Mouse (Mus musculus): ENCODE measurements around the gene 2310009B15Rik. TPM values are rescaled to one million over a fixed set of nuclear protein-coding genes. Genes with fewer than 3 reads are reported as not detected.
"Not testable (repeated sequence)": the region's sequence is repeated elsewhere in the genome, so short reads cannot be mapped to it uniquely, and the experiment has no call there.

2310009B15Rik gene
- polyA plus RNA-seq (2014; fragmentation: Nextera tagmentation; extraction: Ambion mirVana): 54.2 and 61.7 TPM in 2 replicates

DNA sequence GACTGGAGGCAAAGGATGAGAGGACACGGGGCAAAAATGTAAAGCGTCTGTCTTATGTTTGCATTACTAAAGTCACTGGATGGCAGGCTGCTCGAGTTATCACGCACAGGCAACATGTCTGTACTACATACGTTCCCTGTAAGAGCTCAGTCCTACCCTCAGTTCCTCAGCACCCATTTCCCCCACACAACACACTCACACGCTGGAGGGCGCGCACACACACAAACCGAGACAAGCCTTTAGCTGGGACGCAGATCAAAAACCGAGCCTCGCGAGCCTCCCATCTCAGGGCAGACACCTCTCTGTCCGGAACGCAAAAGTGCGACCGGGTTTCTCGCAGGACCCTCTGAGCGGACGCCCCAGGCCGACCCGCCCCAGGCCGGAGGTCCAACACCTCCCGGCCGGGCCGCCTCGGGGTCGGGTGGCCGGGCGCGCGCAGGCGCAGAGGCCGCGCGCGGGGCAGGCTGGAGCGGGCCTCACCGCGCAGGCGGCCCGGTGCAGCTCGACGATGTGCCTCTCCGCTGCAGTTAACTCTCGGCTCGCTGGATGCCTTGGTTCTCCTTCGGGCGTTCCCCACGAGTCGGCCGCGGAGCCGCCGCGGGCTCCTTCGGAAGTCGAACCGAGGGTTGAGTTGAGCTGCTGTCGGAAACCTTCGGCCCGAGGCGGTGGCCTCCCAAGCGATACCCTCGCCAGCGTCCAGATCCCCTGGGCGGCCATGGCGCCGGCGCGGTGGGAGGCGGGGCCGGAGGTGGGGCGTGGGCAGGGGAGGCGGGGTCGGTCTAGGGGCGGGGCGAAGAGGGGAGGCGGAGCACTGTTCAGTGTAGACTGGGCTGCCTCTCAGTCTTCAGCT is at the start of gene 2310009B15Rik:
2310009B15Rik (minus strand) TSS at position 752 of the 850 bp plus-strand sequence.
- H3K36me3 ChIP-seq (ENCODE audit: insufficient read depth); H3K4me1 ChIP-seq (ENCODE audit: insufficient read depth); H3K9me3 ChIP-seq (ENCODE audit: low read depth, low read length); H3K27me3 ChIP-seq (ENCODE audit: insufficient read depth, low read length): not testable (repeated sequence)
- Histone ChIP-seq H3K4me2 (peak within 1 kb of the TSS; percentile 36), H3K9ac (peak within 1 kb of the TSS; percentile 41; the same call in 1 of the 2 replicates), H3K27ac (ENCODE audit: low read depth) (peak within 1 kb of the TSS; percentile 65; the same call in 1 of the 2 replicates), H3K4me3 (ENCODE audit: low read depth, low read length) (peak within 1 kb of the TSS; percentile 42)
- ATAC-seq (ENCODE audit: insufficient read depth) (peak; percentile 99), DNase-seq (peak; percentile 81)
- under 1% methylated on average over 39 of the region's 79 CpGs for WGBS

DNA sequence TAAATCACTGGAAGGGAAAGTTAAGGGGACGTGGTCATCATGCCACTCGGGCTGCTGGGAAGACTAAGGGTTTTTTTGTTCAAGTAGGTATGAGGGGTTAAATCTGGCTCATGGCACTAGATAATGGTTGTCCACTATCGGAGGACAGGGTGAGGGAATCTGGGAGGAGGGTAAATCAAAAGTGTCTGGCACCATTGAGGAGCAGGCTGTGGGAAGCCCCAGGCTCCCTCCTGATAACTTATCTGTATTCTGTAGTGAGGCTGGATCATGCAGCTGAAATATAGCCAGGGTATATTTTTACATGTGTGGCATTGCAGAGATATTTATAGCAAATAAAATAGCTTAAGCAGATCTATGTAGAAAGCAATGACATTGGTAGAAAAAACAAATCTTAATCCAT is 49.6 kb upstream of the 2310009B15Rik start:
- no peak overlapping the region for H3K9ac ChIP-seq
- no peak overlapping the region for H3K4me2 ChIP-seq
- no peaks in the 10 kb centered on the region for H3K27me3 ChIP-seq (ENCODE audit: insufficient read depth, low read length)
- 56% methylated on average over 3 of the region's 3 CpGs for whole genome bisulfite sequencing
- H3K9me3 ChIP-seq (ENCODE audit: low read depth, low read length): no peaks in the 10 kb centered on the region
- H3K4me1 ChIP-seq (ENCODE audit: insufficient read depth): no peaks in the 10 kb centered on the region
- no peaks in the 10 kb centered on the region for H3K36me3 ChIP-seq (ENCODE audit: insufficient read depth)
- no peak for ATAC-seq (ENCODE audit: insufficient read depth)
- no peak for DNase-seq
- no peak overlapping the region for H3K27ac ChIP-seq (ENCODE audit: low read depth)
- H3K4me3 ChIP-seq (ENCODE audit: low read depth, low read length): no peak overlapping the region
- no peak for TF ChIP-seq CTCF (IDR thresholded peaks at IDR 0.05; ENCODE audit: low read depth)

DNA sequence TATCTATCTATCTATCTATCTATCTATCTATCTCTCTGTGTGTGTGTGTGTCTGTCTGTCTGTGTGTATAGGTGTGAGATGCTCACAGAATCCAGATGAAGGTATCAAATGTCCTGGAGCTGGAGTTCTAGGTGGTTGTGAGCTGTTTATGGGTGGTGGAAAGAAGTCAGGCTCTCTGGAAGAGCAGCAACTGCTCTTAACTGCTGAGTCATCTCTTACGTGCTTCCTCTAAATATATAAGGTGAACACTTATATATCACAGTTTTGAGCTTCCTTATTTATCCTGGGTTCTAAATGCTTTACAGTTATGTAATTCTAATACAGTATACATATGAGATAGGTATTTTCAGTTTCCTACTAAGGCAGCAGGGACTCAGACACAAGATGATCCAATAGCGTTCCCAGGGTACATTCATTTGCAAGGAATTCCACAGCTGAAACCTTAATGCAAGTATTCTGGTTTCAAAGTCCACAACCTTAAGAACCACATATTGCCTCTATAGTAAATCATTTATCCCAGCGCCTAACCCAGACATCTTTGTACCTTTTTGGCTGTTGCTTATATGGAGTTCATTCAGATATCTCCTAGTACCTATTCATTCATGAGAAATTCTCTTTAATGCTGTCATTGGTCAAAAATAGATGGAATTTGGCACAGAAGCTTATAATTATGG is 48.6 kb upstream of the 2310009B15Rik start:
- Histone ChIP-seq H3K4me2 (no peak overlapping the region), H3K27ac (ENCODE audit: low read depth) (no peak overlapping the region), H3K9me3 (ENCODE audit: low read depth, low read length) (no peaks in the 10 kb centered on the region), H3K27me3 (ENCODE audit: insufficient read depth, low read length) (no peaks in the 10 kb centered on the region), H3K36me3 (ENCODE audit: insufficient read depth) (no peaks in the 10 kb centered on the region), H3K4me1 (ENCODE audit: insufficient read depth) (no peaks in the 10 kb centered on the region), H3K4me3 (ENCODE audit: low read depth, low read length) (no peak overlapping the region), H3K9ac (no peak overlapping the region)
- no peak for ATAC-seq (ENCODE audit: insufficient read depth)
- DNase-seq: no peak
- 84% methylated on average over 3 of the region's 3 CpGs for WGBS
- no peak for TF ChIP-seq CTCF (IDR thresholded peaks at IDR 0.05; ENCODE audit: low read depth)

DNA sequence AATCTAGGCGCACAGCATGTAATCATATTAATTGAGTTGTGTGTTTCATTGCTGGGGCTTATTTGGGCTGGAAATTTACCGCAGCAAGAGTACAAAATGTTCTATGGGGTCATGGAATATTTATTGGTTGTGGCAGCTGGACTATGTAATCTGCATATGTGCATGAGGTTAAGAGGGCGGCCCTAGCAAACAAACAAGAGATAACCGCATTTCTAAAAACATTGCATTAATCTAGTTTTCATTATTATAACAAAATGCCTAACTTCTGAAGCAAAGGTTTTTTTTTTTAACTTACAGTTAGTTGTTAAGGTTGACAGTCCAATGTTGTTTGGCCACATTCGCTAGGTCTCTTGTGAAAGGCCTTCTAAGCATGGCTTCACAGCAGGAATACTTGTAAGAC is 47.2 kb upstream of the 2310009B15Rik start:
- no peak overlapping the region for H3K4me3 ChIP-seq (ENCODE audit: low read depth, low read length)
- no peaks in the 10 kb centered on the region for H3K27me3 ChIP-seq (ENCODE audit: insufficient read depth, low read length)
- H3K27ac ChIP-seq (ENCODE audit: low read depth): no peak overlapping the region
- no peak for DNase-seq
- no peaks in the 10 kb centered on the region for H3K4me1 ChIP-seq (ENCODE audit: insufficient read depth)
- no peak overlapping the region for H3K9ac ChIP-seq
- H3K36me3 ChIP-seq (ENCODE audit: insufficient read depth): no peaks in the 10 kb centered on the region
- no peak overlapping the region for H3K4me2 ChIP-seq
- 87% methylated on average over 5 of the region's 5 CpGs for WGBS
- H3K9me3 ChIP-seq (ENCODE audit: low read depth, low read length): no peaks in the 10 kb centered on the region
- ATAC-seq (ENCODE audit: insufficient read depth): no peak
- TF ChIP-seq CTCF (IDR thresholded peaks at IDR 0.05; ENCODE audit: low read depth): no peak

DNA sequence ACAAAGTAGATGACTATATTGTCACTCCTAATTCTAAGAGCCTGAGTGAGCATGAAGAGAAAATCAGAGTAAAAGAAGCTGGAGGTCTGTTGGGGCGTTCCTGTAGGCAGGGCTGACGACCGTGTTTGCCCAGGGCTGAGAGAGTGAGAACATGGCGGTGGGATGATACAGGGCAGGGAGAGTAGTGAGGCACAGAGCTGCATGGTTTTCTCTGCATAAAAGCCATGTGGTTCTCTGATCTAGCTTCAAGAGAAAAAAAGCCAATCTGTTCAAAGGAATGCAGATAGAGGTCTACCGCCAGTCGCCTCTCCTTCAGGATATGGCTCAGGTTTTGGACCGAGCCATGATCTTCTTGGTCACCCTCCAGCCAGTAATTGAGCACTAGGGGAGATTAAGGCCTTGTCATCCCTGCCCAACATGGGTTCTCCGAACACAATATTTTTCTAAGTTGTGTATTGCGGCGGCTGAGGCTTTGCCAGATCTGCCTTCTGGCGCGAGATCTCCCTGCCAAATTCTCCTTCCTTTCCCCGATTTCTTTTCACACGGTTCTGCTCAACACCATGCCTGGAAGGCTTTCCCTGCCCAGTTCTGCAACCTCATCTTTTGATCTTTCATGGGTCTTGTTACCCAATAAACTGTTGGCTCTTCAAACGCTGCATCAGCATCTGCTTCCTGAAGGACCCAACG is 44.9 kb upstream of the 2310009B15Rik start:
- no peaks in the 10 kb centered on the region for H3K36me3 ChIP-seq (ENCODE audit: insufficient read depth)
- 87% methylated on average over 16 of the region's 16 CpGs for WGBS
- H3K27ac ChIP-seq (ENCODE audit: low read depth): no peak overlapping the region
- no peak overlapping the region for H3K4me3 ChIP-seq (ENCODE audit: low read depth, low read length)
- H3K4me2 ChIP-seq: no peak overlapping the region
- no peak for DNase-seq
- no peaks in the 10 kb centered on the region for H3K9me3 ChIP-seq (ENCODE audit: low read depth, low read length)
- H3K9ac ChIP-seq: no peak overlapping the region
- H3K27me3 ChIP-seq (ENCODE audit: insufficient read depth, low read length): no peaks in the 10 kb centered on the region
- TF ChIP-seq CTCF (IDR thresholded peaks at IDR 0.05; ENCODE audit: low read depth): no peak
- ATAC-seq (ENCODE audit: insufficient read depth): no peak
- no peaks in the 10 kb centered on the region for H3K4me1 ChIP-seq (ENCODE audit: insufficient read depth)

DNA sequence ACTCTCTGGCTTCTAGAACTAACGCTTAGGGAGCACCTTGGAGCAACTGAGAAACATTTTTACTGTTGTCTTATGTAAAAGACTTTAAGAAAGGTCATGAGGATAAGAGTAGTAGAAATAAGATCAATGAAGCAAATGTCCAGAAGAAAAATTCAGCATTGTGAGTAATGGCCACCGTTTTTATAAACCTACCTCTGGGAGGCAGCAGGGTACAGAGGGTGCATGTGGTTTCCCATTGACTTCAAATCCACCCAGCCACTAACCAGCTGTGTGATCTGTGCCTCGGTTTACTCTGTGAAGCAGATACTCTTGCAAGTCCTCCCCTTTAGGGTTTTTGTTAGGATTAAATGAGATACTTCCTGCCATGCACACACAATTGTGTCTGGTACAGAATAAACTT is 39.4 kb upstream of the 2310009B15Rik start:
- Histone ChIP-seq H3K36me3 (ENCODE audit: insufficient read depth) (no peaks in the 10 kb centered on the region), H3K4me1 (ENCODE audit: insufficient read depth) (no peaks in the 10 kb centered on the region), H3K4me2 (no peak overlapping the region), H3K9me3 (ENCODE audit: low read depth, low read length) (no peaks in the 10 kb centered on the region), H3K4me3 (ENCODE audit: low read depth, low read length) (no peak overlapping the region), H3K9ac (no peak overlapping the region), H3K27ac (ENCODE audit: low read depth) (no peak overlapping the region), H3K27me3 (ENCODE audit: insufficient read depth, low read length) (no peaks in the 10 kb centered on the region)
- TF ChIP-seq CTCF (IDR thresholded peaks at IDR 0.05; ENCODE audit: low read depth): no peak
- ATAC-seq (ENCODE audit: insufficient read depth) (no peak), DNase-seq (no peak)
- 76% methylated on average over 3 of the region's 3 CpGs for WGBS

Measured in lung, embryonic 14.5 days (tissue).